Mouse (Mus musculus): ENCODE measurements around the gene Zmiz1.

Zmiz1 gene

GRCm38 (mm10) chr14:25533631-25534395 is 74.8 kb downstream of the Zmiz1 start:
- DNase-seq (ENCODE audit: low read depth, low spot score) = no peak

DNA sequence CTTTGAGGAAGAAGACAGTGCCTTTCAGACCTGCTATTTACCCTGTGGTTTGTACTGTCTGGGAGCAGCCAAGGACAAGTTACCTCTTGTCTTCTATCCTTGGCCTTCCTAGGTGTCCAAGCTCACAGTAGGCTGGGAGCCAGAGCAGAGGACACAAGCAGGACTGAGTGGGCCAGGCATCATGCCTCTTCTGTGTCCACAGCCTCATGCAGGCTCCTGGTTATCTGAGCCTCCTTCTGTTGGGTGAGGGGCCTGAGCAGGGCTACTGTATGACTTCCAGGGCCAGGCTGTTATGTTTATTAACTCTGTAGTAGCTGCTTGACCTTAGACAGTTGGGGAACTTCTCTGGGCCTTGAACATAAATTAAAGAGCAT is 75.4 kb downstream of the Zmiz1 start:
- DNase-seq (ENCODE audit: low read depth, low spot score) = no peak

DNA sequence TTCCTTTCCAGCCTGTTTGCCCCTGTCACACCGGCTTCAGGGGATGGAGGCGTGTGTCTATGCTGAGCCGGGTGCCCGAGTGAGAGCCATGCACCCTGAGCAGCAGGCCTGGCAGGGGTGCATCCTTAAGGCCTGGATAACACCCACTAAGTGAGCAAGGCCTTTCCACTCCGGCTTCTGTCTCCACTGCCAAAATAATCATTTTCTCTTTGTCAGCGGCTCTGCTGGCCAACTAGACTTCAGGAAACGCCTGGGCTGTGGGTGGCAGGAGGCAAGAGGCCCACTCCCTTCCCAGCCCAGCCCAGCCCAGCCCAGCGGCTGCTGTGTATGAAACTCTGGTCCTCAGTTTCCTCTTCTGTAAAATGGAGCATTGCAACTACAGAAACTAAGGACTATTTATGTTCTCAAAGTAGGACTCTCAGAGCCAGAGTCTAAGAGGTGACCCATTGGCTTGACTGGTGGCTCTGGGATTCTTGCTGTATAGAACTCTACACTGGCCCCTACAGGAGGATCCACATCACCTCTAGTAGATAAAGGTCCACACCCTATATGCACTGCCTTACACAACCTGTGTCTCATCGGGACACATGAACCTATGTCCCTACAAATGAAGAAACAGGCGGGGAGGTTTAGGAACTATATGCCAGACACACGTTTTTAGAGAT is 76.1 kb downstream of the Zmiz1 start:
- no peak for DNase-seq (ENCODE audit: low read depth, low spot score)

DNA sequence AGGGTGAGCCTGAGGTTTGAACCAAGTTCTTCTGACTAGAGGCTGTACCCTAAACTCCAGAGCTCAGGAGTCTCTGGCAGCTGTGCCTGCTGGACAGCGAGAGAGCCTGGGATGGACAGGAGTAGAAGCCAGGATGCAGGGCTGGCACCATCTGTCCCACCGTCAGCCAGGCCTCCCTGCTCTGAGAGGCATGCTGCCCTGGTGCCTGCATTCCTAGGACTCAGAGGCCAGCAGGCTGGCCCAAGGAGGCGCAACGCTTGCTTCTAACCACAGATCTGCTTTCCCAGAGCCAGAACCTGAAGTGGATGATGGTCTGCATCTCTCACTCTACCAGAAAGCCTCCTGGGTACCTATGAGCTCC is 76.6 kb downstream of the Zmiz1 start:
- no peak for DNase-seq (ENCODE audit: low read depth, low spot score)

GRCm38 (mm10) chr14:25536476-25536875 is 77.5 kb downstream of the Zmiz1 start:
- DNase-seq (ENCODE audit: low read depth, low spot score) = no peak

- no peak for DNase-seq (ENCODE audit: low read depth, low spot score)
Observed at GRCm38 (mm10) chr14:25537351-25537750, 78.4 kb downstream of the Zmiz1 start.

DNA sequence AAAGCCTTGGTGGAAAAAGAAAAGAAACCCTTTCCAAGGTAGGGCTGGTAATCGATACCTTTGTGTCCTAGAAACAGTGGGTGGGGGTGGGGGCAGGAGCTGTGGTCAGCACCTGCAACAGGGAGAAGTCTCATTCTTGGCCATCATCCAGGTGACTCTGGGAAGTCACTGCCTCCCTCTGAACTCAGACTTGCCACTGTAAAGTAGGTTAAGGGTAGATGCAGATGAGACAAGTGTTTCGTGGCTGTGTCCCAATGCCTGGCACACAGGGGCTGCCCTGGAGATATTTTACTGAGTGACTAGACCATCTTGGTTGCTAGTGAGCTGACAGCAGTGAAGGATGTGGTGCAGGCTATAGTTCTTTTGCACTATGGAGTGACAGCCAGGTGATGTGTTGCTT is 79.5 kb downstream of the Zmiz1 start:
- DNase-seq (ENCODE audit: low read depth, low spot score) = no peak

DNA sequence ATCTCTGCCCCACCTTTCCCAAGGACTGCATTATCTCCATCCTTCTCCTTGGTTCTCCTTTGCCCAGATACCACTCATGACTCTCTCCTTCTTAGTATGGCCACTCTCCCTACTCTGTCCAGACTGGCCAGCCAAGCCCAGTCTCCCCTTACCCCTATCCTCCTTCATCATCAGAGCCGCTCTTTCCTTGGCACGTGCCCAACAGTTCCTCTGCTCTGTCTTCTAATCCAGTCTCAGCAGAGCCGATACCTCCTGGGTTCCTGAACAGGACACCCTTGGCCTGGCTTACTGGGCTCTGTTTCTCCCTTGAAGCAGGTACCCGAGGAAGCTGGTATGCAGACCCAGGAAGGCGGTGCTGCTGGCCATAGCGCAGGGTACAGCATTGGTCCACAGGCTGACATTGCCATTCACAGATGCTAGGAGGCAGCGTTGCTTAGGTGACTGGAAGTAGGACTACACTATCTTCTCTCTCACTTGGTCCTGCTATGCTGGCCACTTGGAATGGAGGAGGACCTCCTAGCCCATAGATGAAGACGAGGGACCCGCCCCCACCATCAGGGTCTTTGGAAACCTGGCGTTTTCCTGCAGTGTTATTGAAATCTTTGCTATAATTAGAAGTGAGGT is 80.6 kb downstream of the Zmiz1 start:
- no peak for DNase-seq (ENCODE audit: low read depth, low spot score)

- DNase-seq (ENCODE audit: low read depth, low spot score) = no peak
Observed at GRCm38 (mm10) chr14:25540172-25540571, 81.2 kb downstream of the Zmiz1 start.

DNA sequence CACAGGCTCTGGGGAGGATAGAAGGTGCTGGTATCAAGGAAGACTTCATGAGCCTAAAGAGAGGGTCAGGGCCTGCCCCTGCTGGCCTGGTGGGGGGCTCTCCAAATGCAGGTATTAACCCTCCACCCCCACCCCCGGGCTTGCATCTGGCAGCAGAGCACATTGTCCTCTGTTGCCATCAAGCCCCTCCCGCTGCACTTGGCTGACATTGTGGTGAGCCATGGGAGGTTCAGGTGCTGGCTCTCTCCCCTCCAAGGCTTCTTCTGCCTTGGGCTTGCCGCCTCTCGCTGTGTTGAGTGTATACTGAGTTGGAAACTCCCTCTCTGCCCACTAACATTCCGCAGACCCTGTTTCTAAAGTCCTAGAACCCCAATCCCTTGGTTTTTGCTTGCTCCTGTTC is 82.2 kb downstream of the Zmiz1 start:
- DNase-seq (ENCODE audit: low read depth, low spot score) = no peak

- no peak for DNase-seq (ENCODE audit: low read depth, low spot score)
Observed at GRCm38 (mm10) chr14:25543098-25543497, 84.1 kb downstream of the Zmiz1 start.

- no peak for DNase-seq (ENCODE audit: low read depth, low spot score)
Observed at GRCm38 (mm10) chr14:25543927-25544326, 84.9 kb downstream of the Zmiz1 start.

GRCm38 (mm10) chr14:25546852-25547621 is 88.1 kb downstream of the Zmiz1 start:
- no peak for DNase-seq (ENCODE audit: low read depth, low spot score)

GRCm38 (mm10) chr14:25547882-25548281 is 88.9 kb downstream of the Zmiz1 start:
- DNase-seq (ENCODE audit: low read depth, low spot score) = no peak

DNA sequence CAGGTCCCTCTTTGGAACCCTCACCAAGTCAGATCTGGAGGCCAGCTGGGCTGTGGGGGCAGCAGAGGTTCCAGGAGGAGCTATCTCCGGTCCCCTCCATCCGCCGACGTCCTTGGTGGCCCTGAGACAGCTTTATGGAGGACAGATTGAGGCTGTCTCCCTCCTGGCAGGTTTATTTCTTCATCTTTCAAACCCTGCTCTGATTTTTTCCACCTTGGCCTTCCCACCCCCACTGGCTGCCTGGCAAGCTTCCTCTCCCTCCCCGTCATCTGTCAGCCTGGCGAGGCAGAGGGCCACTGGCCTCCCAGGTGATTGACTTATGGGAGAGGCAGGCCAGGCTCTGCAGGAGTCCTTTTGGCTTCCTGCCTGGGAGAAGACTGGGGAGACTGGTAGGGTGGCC is 89.7 kb downstream of the Zmiz1 start:
- DNase-seq (ENCODE audit: low read depth, low spot score) = no peak

DNA sequence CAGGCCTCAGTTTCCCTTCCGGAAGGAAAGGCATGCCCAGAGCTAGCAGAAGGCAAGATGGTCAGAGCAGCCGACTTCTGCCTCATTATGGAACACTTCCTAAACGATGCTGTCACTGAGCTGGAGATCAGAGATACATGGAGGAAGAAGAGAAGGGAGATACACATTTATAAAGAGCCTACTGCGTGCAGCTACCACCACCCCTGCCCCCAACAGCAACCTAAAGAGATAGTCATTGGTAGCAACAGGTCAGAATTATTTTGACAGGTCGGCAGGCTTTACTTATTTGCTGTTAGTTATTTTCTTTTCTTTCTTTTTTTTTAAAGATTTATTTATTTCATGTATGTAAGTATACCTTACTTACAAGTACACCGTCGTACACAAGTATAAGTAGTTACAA is 90.1 kb downstream of the Zmiz1 start:
- DNase-seq (ENCODE audit: low read depth, low spot score) = no peak

GRCm38 (mm10) chr14:25549871-25550840 is 91.2 kb downstream of the Zmiz1 start:
- DNase-seq (ENCODE audit: low read depth, low spot score) = no peak

DNA sequence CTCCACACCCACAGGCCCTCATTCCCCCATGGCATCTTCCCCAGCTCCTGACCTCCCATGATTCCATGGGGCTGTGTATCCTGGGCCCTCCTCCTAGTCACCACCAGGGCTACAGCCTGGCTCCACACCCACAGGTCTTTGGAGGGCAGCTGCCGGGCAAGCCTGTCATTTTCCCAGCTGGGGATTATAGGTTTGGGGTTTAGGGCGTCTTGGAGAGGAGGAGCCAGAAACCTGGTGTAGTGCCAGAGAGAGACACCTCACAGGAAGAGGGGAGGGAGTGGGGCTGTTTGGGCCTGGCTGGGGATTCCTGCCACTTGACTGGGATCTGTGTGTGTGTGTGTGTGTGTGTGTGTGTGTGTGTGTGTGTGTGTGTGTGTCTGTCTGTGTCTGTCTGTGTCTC is 92.7 kb downstream of the Zmiz1 start:
- no peak for DNase-seq (ENCODE audit: low read depth, low spot score)

GRCm38 (mm10) chr14:25553382-25553781 is 94.4 kb downstream of the Zmiz1 start:
- DNase-seq (ENCODE audit: low read depth, low spot score) = no peak

DNA sequence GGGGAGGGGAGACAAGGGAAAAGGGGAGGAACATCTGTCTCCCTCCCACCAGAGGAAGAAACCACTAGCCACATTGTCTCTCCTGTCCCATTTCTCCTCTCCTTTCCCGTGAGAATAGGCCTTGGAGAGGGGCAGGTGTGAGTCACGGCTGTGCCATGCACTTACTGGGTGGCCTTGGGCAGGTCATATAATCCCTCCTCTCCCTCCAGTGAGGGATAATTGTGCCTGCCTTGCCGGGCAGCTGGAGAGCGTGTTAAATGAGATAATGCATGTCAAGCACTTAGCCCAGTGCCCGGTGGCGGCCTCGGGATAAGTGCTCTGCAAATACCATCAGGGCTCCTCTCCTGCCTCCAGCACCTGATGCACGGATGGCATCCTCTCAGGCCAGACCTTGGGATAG is 95.8 kb downstream of the Zmiz1 start:
- DNase-seq (ENCODE audit: low read depth, low spot score) = no peak

- no peak for DNase-seq (ENCODE audit: low read depth, low spot score)
Observed at GRCm38 (mm10) chr14:25555291-25555781, 96.4 kb downstream of the Zmiz1 start.
